Mouse (Mus musculus) CH12.LX (cell line): ENCODE data around the gene Grin1. TPM values are rescaled to one million over a fixed set of nuclear protein-coding genes. Genes with fewer than 3 reads are reported as not detected.

Experiments
- DNase-seq: peaks from one replicate; pipeline ENCODE4 v3.0.0-alpha.2; 2013; ENCODE audit errors: extremely low read depth
- H3K27ac ChIP-seq: 2 replicates; pipeline ENCODE4 v1.5.1; 2012; ENCODE audit warnings: low read depth, mild to moderate bottlenecking, control low read depth, moderate library complexity; ENCODE audit not compliant: insufficient read depth
- H3K27me3 ChIP-seq: replicated peaks from 2 replicates; pipeline ENCODE3; 2012; ENCODE audit warnings: inconsistent platforms
- H3K36me3 ChIP-seq, 2 experiments: replicated peaks in 1 of 2; 2 replicates each; pipeline versions ENCODE3 to v1.6.1; 2012; ENCODE audit warnings: inconsistent platforms in 1 of 2, low read length in 1 of 2, mild to moderate bottlenecking in 1 of 2, mixed read lengths in 1 of 2, moderate library complexity in 1 of 2; ENCODE audit not compliant: control insufficient read depth in 1 of 2, insufficient read depth in 1 of 2
- H3K4me1 ChIP-seq, 2 experiments: 2 replicates each; pipeline ENCODE4 v1.6.1; 2012; ENCODE audit warnings: inconsistent platforms in 1 of 2, moderate library complexity in 1 of 2; ENCODE audit not compliant: insufficient read depth in 2 of 2, control insufficient read depth in 1 of 2
- H3K4me2 ChIP-seq: 2 replicates; pipeline ENCODE4 v1.6.1; 2012; ENCODE audit warnings: low read depth, mild to moderate bottlenecking, control low read depth; ENCODE audit not compliant: poor library complexity, insufficient read depth, severe bottlenecking
- H3K4me3 ChIP-seq, 3 experiments: fragments of 150-350 bp in 1 of 3; sonication (generic) in 1 of 3; replicated peaks in 1 of 3; 2 replicates each; pipeline versions ENCODE3 to v1.5.1; 2011 to 2012; ENCODE audit warnings: low read depth in 2 of 3, low read length in 2 of 3, mild to moderate bottlenecking in 2 of 3, moderate library complexity in 2 of 3, control low read depth in 1 of 3, improper control_type of control experiment in 1 of 3, inconsistent platforms in 1 of 3, mixed read lengths in 1 of 3; ENCODE audit not compliant: poor library complexity in 1 of 3
- H3K79me2 ChIP-seq: replicated peaks from 2 replicates; pipeline ENCODE4 v1.6.1; 2012; ENCODE audit warnings: mild to moderate bottlenecking, moderate library complexity; ENCODE audit not compliant: control insufficient read depth, poor library complexity, insufficient read depth, severe bottlenecking; ENCODE audit errors: extremely low read depth
- H3K9ac ChIP-seq: 2 replicates; pipeline ENCODE4 v1.6.1; 2012; ENCODE audit warnings: low read depth, mild to moderate bottlenecking, control low read depth, moderate library complexity; ENCODE audit not compliant: insufficient read depth
- H3K9me3 ChIP-seq: replicated peaks from 2 replicates; pipeline ENCODE3; 2012; ENCODE audit warnings: low read length, inconsistent platforms, mixed read lengths
- BHLHE40 ChIP-seq: IDR thresholded peaks from 2 replicates; pipeline ENCODE4 v1.6.1; 2011; ENCODE audit warnings: mild to moderate bottlenecking, low read depth, low read length, improper control_type of control experiment
- CHD2 ChIP-seq: IDR thresholded peaks from 2 replicates; pipeline ENCODE4 v1.6.1; 2011; ENCODE audit warnings: low read length, improper control_type of control experiment
- CTCF ChIP-seq, 2 experiments: IDR thresholded peaks in 1 of 2; conservative IDR thresholded peaks in 1 of 2; 2 replicates each; pipeline ENCODE4 v1.5.1; 2011 to 2012; ENCODE audit warnings: low read depth in 2 of 2, low read length in 2 of 2, improper control_type of control experiment in 1 of 2, inconsistent platforms in 1 of 2, mild to moderate bottlenecking in 1 of 2, moderate library complexity in 1 of 2
- E2F4 ChIP-seq: IDR thresholded peaks from 2 replicates; pipeline ENCODE4 v1.6.1; 2011; ENCODE audit warnings: low read depth, low read length, improper control_type of control experiment; ENCODE audit not compliant: insufficient replicate concordance
- ELF1 ChIP-seq: IDR thresholded peaks from 2 replicates; pipeline ENCODE4 v1.6.1; 2014; ENCODE audit warnings: low read depth, mild to moderate bottlenecking, inconsistent platforms, low read length, improper control_type of control experiment
- EP300 ChIP-seq: IDR thresholded peaks from 2 replicates; pipeline ENCODE4 v1.6.1; 2011; ENCODE audit warnings: low read length, improper control_type of control experiment
- ETS1 ChIP-seq: conservative IDR thresholded peaks from 2 replicates; pipeline ENCODE4 v1.6.1; 2012; ENCODE audit warnings: low read depth, mild to moderate bottlenecking, inconsistent platforms, low read length, improper control_type of control experiment, moderate library complexity
- GABPA ChIP-seq: IDR thresholded peaks from 2 replicates; pipeline ENCODE4 v1.6.1; 2012; ENCODE audit warnings: low read depth, low read length, improper control_type of control experiment, inconsistent platforms; ENCODE audit not compliant: insufficient replicate concordance
- IRF4 ChIP-seq: IDR thresholded peaks from 2 replicates; pipeline ENCODE4 v1.6.1; 2014; ENCODE audit warnings: low read depth, mild to moderate bottlenecking, inconsistent platforms, low read length, improper control_type of control experiment
- JUN ChIP-seq: IDR thresholded peaks from 2 replicates; pipeline ENCODE4 v1.6.1; 2011; ENCODE audit warnings: low read depth, mild to moderate bottlenecking, low read length, improper control_type of control experiment, moderate library complexity; ENCODE audit not compliant: insufficient read depth
- JUND ChIP-seq: conservative IDR thresholded peaks from 2 replicates; pipeline ENCODE4 v1.6.1; 2011; ENCODE audit warnings: low read depth, low read length, improper control_type of control experiment
- KAT2A ChIP-seq: IDR thresholded peaks from 2 replicates; pipeline ENCODE4 v1.6.1; 2012; ENCODE audit warnings: low read length, improper control_type of control experiment, inconsistent platforms; ENCODE audit not compliant: insufficient replicate concordance
- MAFK ChIP-seq: IDR thresholded peaks from 2 replicates; pipeline ENCODE4 v1.6.1; 2011; ENCODE audit warnings: low read length, improper control_type of control experiment; ENCODE audit not compliant: insufficient replicate concordance
- MAZ ChIP-seq: IDR thresholded peaks from 2 replicates; pipeline ENCODE4 v1.6.1; 2012; ENCODE audit warnings: low read depth, mild to moderate bottlenecking, inconsistent platforms, low read length, improper control_type of control experiment, moderate library complexity
- MYC ChIP-seq: IDR thresholded peaks from 2 replicates; pipeline ENCODE4 v1.6.1; 2011; ENCODE audit warnings: low read depth, mild to moderate bottlenecking, improper control_type of control experiment, low read length
- NRF1 ChIP-seq: IDR thresholded peaks from 2 replicates; pipeline ENCODE4 v1.6.1; 2014; ENCODE audit warnings: low read depth, mild to moderate bottlenecking, inconsistent platforms, low read length, improper control_type of control experiment, moderate library complexity
- PAX5 ChIP-seq: IDR thresholded peaks from 2 replicates; pipeline ENCODE4 v1.6.1; 2012; ENCODE audit warnings: low read length, inconsistent platforms, mixed read lengths
- POLR2A ChIP-seq: IDR thresholded peaks from 2 replicates; pipeline ENCODE4 v1.6.1; 2011; ENCODE audit warnings: low read depth, mild to moderate bottlenecking, improper control_type of control experiment, low read length
- POLR2AphosphoS2 ChIP-seq: IDR thresholded peaks from 2 replicates; pipeline ENCODE4 v1.6.1; 2011; ENCODE audit warnings: low read depth, low read length, improper control_type of control experiment
- RAD21 ChIP-seq: IDR thresholded peaks from 2 replicates; pipeline ENCODE4 v1.6.1; 2011; ENCODE audit warnings: low read depth, mild to moderate bottlenecking, low read length, improper control_type of control experiment, moderate library complexity
- RCOR1 ChIP-seq: conservative IDR thresholded peaks from 2 replicates; pipeline ENCODE4 v1.6.1; 2012; ENCODE audit warnings: low read depth, mild to moderate bottlenecking, inconsistent platforms, low read length, improper control_type of control experiment
- SIN3A ChIP-seq: IDR thresholded peaks from 2 replicates; pipeline ENCODE4 v1.6.1; 2012; ENCODE audit warnings: low read length, improper control_type of control experiment, inconsistent platforms
- SMC3 ChIP-seq: IDR thresholded peaks from 2 replicates; pipeline ENCODE4 v1.6.1; 2011; ENCODE audit warnings: low read depth, low read length, improper control_type of control experiment
- TBP ChIP-seq: conservative IDR thresholded peaks from 2 replicates; pipeline ENCODE4 v1.6.1; 2011; ENCODE audit warnings: low read depth, low read length, improper control_type of control experiment
- TCF12 ChIP-seq: IDR thresholded peaks from 2 replicates; pipeline ENCODE4 v1.6.1; 2014; ENCODE audit warnings: low read depth, mild to moderate bottlenecking, inconsistent platforms, low read length, improper control_type of control experiment
- UBTF ChIP-seq: IDR thresholded peaks from 2 replicates; pipeline ENCODE4 v1.6.1; 2012; ENCODE audit warnings: low read depth, mild to moderate bottlenecking, inconsistent platforms, low read length, improper control_type of control experiment, moderate library complexity
- USF1 ChIP-seq: IDR thresholded peaks from 2 replicates; pipeline ENCODE4 v1.6.1; 2014; ENCODE audit warnings: low read depth, mild to moderate bottlenecking, inconsistent platforms, low read length, improper control_type of control experiment
- ZC3H11A ChIP-seq: IDR thresholded peaks from 2 replicates; pipeline ENCODE4 v1.6.1; 2012; ENCODE audit warnings: low read depth, mild to moderate bottlenecking, inconsistent platforms, low read length, improper control_type of control experiment
- ZKSCAN1 ChIP-seq: IDR thresholded peaks from 2 replicates; pipeline ENCODE4 v1.6.1; 2012; ENCODE audit warnings: low read depth, inconsistent platforms, low read length, improper control_type of control experiment, borderline replicate concordance
- ZNF384 ChIP-seq: IDR thresholded peaks from 2 replicates; pipeline ENCODE4 v1.6.1; 2012; ENCODE audit warnings: low read depth, low read length, improper control_type of control experiment, inconsistent platforms
- dilution Hi-C: fragments of 300-500 bp; cut with MboI; formaldehyde crosslinking; loops from 2 replicates; pipeline ENCODE4 v1.14.3; 2020; ENCODE audit warnings: low sequenced_read_pairs; ENCODE audit not compliant: extremely low pct_unique_long_range_greater_than_20kb, extremely low pct_ligation_motif_present
- in situ Hi-C: fragments of 300-500 bp; cut with MboI; formaldehyde crosslinking; loops from 3 replicates; pipeline ENCODE4 v1.14.3; 2019; ENCODE audit warnings: low sequenced_read_pairs, low pct_ligation_motif_present, low pct_unique_long_range_greater_than_20kb, mixed read lengths
- polyA plus RNA-seq: library from polyadenylated mRNA; unstranded; fragments of >175 nt; gene quantifications from 2 replicates; pipeline ENCODE4 v1.2.1, GENCODE M21; 2012; ENCODE audit warnings: low read depth; ENCODE audit not compliant: insufficient read length
- total RNA-seq, 2 experiments: library from RNA; depleted of rRNA; stranded (reverse); fragments of 300-350 nt in 1 of 2; fragments of >200 nt in 1 of 2; gene quantifications; 2 replicates each; pipeline ENCODE4 v1.2.3; 2012 to 2014

Grin1 gene
- total and polyA plus RNA-seq, 3 experiments: 0.06 to 0.36 (median 0.17) TPM

DNA sequence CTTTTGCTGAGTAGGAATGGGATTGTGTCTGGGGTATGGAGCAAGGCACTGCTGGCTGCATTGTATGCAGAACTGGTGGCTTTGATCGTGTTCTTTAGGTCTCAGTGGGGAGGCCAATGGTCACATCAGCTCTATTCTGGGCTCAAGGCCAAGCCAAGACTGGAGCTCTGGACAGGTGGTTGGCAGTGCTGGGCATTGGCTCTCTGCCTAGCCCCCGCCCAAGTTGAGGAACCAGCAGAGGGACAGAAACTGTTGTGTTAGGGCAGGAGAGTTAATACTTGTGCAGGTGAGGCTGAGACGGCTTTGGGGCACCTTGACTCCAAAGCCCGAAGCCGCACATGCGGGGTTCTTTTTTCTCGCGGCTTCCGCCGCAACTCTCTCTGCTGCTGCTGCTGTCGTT, 29.3 kb downstream of the Grin1 start, which contains the start of gene Lrrc26:
Gene Lrrc26 (plus strand): TSS at position 265 of the 400 bp plus-strand sequence.
- dilution Hi-C loops: no loop called here
- H3K36me3 ChIP-seq: peaks cover 16 to 26% of the 10 kb centered on the region in 2 experiments
- H3K4me3 ChIP-seq: no peak within 1 kb of the TSS
- no peak within 1 kb of the TSS for H3K4me2 ChIP-seq
- H3K27me3 ChIP-seq: peaks cover 40% of the 10 kb centered on the region
- H3K4me1 ChIP-seq: peaks cover 2 to 4% of the 10 kb centered on the region in 2 experiments; a peak in 3 of 4 replicates
- in situ Hi-C loops: no loop called here
- no peaks in the 10 kb centered on the region for H3K79me2 ChIP-seq
- DNase-seq: no peak
- no peak within 1 kb of the TSS for H3K9ac ChIP-seq
- TF ChIP-seq E2F4 (no peak), RAD21 (no peak), MYC (no peak), JUN (no peak), USF1 (no peak), BHLHE40 (no peak), SIN3A (no peak), NRF1 (no peak), GABPA (no peak), UBTF (no peak), ETS1 (no peak), IRF4 (no peak), ELF1 (no peak), EP300 (no peak), RCOR1 (no peak), JUND (no peak), TCF12 (no peak), PAX5 (no peak), ZNF384 (no peak), CHD2 (no peak)
- no peak within 1 kb of the TSS for H3K27ac ChIP-seq
- no peaks in the 10 kb centered on the region for H3K9me3 ChIP-seq

DNA sequence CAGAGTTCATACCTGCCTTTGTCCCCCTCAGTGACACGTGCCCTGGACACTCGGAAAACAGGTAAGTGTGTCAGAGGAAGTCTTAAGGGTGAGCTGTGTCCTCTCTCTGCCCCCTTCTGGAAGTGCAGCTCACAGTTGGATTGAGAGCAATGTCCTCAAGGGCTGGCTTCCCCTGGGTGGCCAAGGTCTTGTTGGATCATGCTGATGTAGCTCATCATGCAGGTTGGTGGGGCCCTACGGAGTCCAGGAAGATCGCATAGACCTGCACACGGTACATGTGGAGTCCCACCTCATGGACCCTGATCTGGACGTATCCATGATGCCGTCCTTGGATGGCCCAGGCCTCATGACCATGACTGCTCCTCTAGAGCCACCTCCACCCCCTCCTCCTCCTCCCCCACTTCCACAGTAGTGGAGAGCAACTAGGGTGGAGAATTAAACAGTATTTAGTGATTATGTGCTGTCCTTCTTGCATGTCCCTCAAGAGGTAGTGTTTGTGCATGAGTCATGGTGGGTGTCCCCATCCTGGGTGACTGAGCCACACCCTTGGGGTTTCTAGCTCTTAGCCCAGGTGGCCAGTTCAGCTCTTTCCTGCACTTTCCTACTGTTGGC, 30.1 kb downstream of the Grin1 start:
- H3K27ac ChIP-seq: no peak overlapping the region
- H3K4me2 ChIP-seq: no peak overlapping the region
- no peak for DNase-seq
- peaks cover 31% of the 10 kb centered on the region for H3K27me3 ChIP-seq
- peaks cover 22 to 34% of the 10 kb centered on the region in 2 experiments for H3K36me3 ChIP-seq
- no peaks in the 10 kb centered on the region for H3K9me3 ChIP-seq
- no peak overlapping the region for H3K4me3 ChIP-seq
- H3K9ac ChIP-seq: no peak overlapping the region
- peaks cover 2 to 4% of the 10 kb centered on the region in 2 experiments; a peak in 3 of 4 replicates for H3K4me1 ChIP-seq
- TF ChIP-seq BHLHE40 (no peak), E2F4 (no peak), KAT2A (no peak), SMC3 (no peak), CHD2 (no peak), ZKSCAN1 (no peak), JUN (no peak), ETS1 (no peak), CTCF (conservative IDR thresholded peaks at IDR 0.05 in 1 of 2, IDR thresholded peaks at IDR 0.05 in 1 of 2; ENCODE audit: low read depth in 2 of 2, low read length in 2 of 2) (no peak), TBP (no peak), IRF4 (no peak), ZNF384 (no peak), ZC3H11A (no peak), MAFK (no peak), EP300 (no peak), GABPA (no peak), POLR2A (no peak), POLR2AphosphoS2 (no peak), MAZ (no peak)
- in situ Hi-C loops (no loop called here), dilution Hi-C loops (no loop called here)
- no peaks in the 10 kb centered on the region for H3K79me2 ChIP-seq
